Mouse (Mus musculus) hindbrain, embryonic 15.5 days (tissue): Measurements from ENCODE around the gene Tet3. TPM values are rescaled to one million over a fixed set of nuclear protein-coding genes. Genes with fewer than 3 reads are reported as not detected.

ENCODE experiments used
- ATAC-seq: fragments of 200-750 bp; cut with Nextera tagmentation; 2 replicates; pipeline ENCODE4 v1.8.0; 2017; ENCODE audit warnings: low read depth, moderate number of reproducible peaks, moderate TSS enrichment; ENCODE audit not compliant: low FRiP score
- H3K27ac ChIP-seq: fragments of 300-500 bp; sonication (generic); replicated peaks from 2 replicates; pipeline ENCODE4 v1.5.1; 2015; ENCODE audit warnings: mild to moderate bottlenecking, inconsistent platforms
- H3K27me3 ChIP-seq: fragments of 300-500 bp; sonication (generic); 2 replicates; pipeline ENCODE4 v1.6.1; 2015; ENCODE audit warnings: control low read depth, inconsistent platforms
- H3K36me3 ChIP-seq: fragments of 300-500 bp; sonication (generic); 2 replicates; pipeline ENCODE4 v1.6.1; 2015; ENCODE audit warnings: control low read depth, inconsistent platforms
- H3K4me1 ChIP-seq: fragments of 300-500 bp; sonication (generic); replicated peaks from 2 replicates; pipeline ENCODE4 v1.6.1; 2015; ENCODE audit warnings: control low read depth, inconsistent platforms
- H3K4me2 ChIP-seq: fragments of 300-500 bp; sonication (generic); 2 replicates; pipeline ENCODE4 v1.6.1; 2015; ENCODE audit warnings: moderate library complexity, mild to moderate bottlenecking, inconsistent platforms
- H3K4me3 ChIP-seq: fragments of 300-500 bp; sonication (generic); 2 replicates; pipeline ENCODE4 v1.5.1; 2015; ENCODE audit warnings: mild to moderate bottlenecking, inconsistent platforms
- H3K9ac ChIP-seq: fragments of 300-500 bp; sonication (generic); 2 replicates; pipeline ENCODE4 v1.6.1; 2015; ENCODE audit warnings: inconsistent platforms
- H3K9me3 ChIP-seq: fragments of 300-500 bp; sonication (generic); 2 replicates; pipeline ENCODE4 v1.6.1; 2016; ENCODE audit warnings: control low read depth, inconsistent platforms
- WGBS: fragments of 180-500 bp; shearing (Covaris S2); methylation state at CpG from one replicate; pipeline ENCODE4 v1.1.7; 2015; 5-methylcytosine and 5-hydroxymethylcytosine counted together
- polyA plus RNA-seq: library from polyadenylated mRNA; unstranded; fragments of >200 nt; fragmentation: Nextera tagmentation; extraction: Ambion mirVana; gene quantifications from 2 replicates; pipeline ENCODE4 v1.2.1, GENCODE M21; 2015

Tet3 gene
- polyA plus RNA-seq, 1 experiment from 2014 or later: 70.9 TPM

DNA sequence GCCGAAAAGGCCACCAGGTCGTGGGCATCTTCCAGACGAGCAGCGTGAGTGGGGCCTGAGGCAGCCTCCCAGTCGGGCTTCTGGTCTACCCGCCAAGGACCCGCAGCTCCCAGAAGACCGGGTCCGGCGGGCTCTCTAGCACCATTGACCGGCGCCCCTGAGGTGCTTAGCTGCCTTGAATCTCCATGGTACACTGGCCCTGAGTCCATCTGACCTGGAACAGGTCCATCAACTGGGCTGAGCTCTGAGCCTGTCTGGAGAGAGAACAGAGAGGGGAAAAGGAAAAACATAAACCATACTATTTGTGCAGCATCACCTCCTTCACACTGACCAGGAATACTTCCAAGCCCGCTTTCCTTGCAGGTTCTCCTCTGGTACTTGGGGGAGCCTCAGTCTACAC, 54.3 kb downstream of the Tet3 start:
- peaks cover 35% of the 10 kb centered on the region for H3K36me3 ChIP-seq
- no peak overlapping the region for H3K27ac ChIP-seq
- peaks cover 10% of the 10 kb centered on the region for H3K4me1 ChIP-seq
- 96% methylated on average over 13 of the region's 13 CpGs for WGBS
- H3K27me3 ChIP-seq: no peaks in the 10 kb centered on the region
- H3K4me2 ChIP-seq: no peak overlapping the region
- no peak overlapping the region for H3K9ac ChIP-seq
- no peaks in the 10 kb centered on the region for H3K9me3 ChIP-seq
- ATAC-seq: no peak
- H3K4me3 ChIP-seq: no peak overlapping the region

DNA sequence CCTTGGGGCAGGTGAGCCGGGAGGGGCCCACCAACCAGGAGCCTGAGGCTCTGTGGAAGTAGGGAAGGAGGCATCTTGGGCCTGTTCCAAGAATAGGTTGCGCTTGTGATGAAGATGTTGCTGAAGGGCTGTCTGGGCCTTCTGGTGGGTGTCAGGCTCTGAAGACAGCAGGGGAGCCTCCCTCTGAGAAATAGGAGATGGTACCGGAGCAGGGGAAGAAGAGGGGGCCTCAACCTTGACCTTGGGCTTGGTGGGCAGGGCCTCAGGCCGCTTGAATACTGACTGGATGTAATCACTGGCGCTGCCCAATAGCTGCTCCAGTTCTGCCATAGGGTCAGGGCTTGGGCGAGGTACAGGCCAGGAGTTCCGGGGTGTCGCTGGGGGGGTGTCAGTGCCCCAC, 55.4 kb downstream of the Tet3 start:
- H3K4me2 ChIP-seq: no peak overlapping the region
- H3K4me1 ChIP-seq: peaks cover 6% of the 10 kb centered on the region; the same call in 1 of the 2 replicates
- no peak for ATAC-seq
- peaks cover 35% of the 10 kb centered on the region for H3K36me3 ChIP-seq
- no peaks in the 10 kb centered on the region for H3K27me3 ChIP-seq
- H3K9ac ChIP-seq: no peak overlapping the region
- 91% methylated on average over 8 of the region's 8 CpGs for WGBS
- H3K4me3 ChIP-seq: no peak overlapping the region
- no peaks in the 10 kb centered on the region for H3K9me3 ChIP-seq
- H3K27ac ChIP-seq: no peak overlapping the region

DNA sequence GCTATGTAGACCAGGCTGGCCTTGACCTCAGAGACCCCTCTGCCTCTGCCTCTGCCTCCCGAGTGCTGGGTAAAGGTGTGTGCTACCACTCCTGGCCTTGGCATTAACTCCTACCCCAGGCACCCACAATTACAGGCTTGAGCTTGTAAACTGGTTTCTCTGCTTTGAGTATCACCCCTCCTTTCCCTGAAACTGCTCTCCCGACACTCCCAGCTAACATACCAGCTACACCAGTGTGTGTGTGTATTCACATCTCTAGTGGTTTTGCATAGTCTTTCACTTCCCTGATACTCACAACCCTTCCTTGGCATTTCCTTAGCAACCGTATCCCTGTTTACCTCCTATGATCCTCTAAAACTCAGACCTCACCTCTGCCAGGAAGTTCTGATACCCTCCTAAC, 59.1 kb downstream of the Tet3 start:
- 89% methylated on average over 3 of the region's 3 CpGs for WGBS
- Histone ChIP-seq H3K9me3 (no peaks in the 10 kb centered on the region), H3K9ac (no peak overlapping the region), H3K27me3 (no peaks in the 10 kb centered on the region), H3K36me3 (peaks cover 53% of the 10 kb centered on the region), H3K4me3 (no peak overlapping the region), H3K4me2 (no peak overlapping the region), H3K4me1 (peaks cover 6% of the 10 kb centered on the region; the same call in 1 of the 2 replicates), H3K27ac (no peak overlapping the region)
- no peak for ATAC-seq

DNA sequence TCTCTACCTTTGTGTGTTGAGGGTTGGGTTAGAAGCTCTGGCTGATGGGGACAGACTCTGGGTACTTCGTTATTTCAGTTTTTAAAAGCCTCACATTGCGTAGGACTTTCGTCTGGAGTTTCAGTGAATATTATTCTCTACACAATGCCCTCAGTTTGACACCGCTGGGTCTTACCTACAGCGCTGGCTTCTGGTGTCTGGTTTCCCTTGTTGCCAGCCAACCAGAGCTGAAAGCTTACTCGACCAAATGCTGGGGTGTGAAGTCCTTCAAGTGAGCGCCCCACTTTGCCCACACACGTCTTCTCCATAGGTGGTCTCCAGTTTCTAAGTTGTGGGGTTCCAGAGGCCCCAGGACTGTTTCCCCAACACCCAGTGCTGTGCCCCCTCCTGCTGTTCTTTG, 61.2 kb downstream of the Tet3 start:
- Histone ChIP-seq H3K27ac (no peak overlapping the region), H3K4me1 (peaks cover 6% of the 10 kb centered on the region; the same call in 1 of the 2 replicates), H3K9ac (no peak overlapping the region), H3K4me2 (no peak overlapping the region), H3K36me3 (peaks cover 42% of the 10 kb centered on the region), H3K4me3 (no peak overlapping the region), H3K27me3 (no peaks in the 10 kb centered on the region), H3K9me3 (no peaks in the 10 kb centered on the region)
- ATAC-seq: no peak
- 91% methylated on average over 8 of the region's 8 CpGs for WGBS

DNA sequence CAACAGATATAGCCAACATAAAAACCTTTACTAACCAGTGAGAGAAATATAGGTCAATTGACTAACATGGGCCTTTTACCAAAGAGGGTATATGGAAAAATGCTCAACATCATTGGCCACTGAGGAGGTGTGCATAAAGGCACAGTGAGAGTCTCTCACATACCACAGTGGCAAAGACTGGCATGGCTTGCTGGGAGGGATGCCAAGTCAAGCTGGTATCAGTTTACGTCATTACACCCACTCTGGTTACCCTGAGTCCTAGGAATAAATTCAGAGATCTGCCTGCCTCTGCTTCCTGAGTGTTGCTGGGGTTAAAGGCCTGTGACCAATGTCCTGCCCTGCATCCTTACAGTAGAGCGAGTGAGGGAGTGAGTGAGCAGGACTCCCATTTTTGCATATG, 62.2 kb downstream of the Tet3 start:
- Histone ChIP-seq H3K9me3 (no peaks in the 10 kb centered on the region), H3K4me1 (peaks cover 9% of the 10 kb centered on the region; the same call in 1 of the 2 replicates), H3K4me3 (no peak overlapping the region), H3K27ac (no peak overlapping the region), H3K27me3 (no peaks in the 10 kb centered on the region), H3K9ac (no peak overlapping the region), H3K36me3 (peaks cover 37% of the 10 kb centered on the region), H3K4me2 (no peak overlapping the region)
- 94% methylated on average over 2 of the region's 2 CpGs for WGBS
- no peak for ATAC-seq

DNA sequence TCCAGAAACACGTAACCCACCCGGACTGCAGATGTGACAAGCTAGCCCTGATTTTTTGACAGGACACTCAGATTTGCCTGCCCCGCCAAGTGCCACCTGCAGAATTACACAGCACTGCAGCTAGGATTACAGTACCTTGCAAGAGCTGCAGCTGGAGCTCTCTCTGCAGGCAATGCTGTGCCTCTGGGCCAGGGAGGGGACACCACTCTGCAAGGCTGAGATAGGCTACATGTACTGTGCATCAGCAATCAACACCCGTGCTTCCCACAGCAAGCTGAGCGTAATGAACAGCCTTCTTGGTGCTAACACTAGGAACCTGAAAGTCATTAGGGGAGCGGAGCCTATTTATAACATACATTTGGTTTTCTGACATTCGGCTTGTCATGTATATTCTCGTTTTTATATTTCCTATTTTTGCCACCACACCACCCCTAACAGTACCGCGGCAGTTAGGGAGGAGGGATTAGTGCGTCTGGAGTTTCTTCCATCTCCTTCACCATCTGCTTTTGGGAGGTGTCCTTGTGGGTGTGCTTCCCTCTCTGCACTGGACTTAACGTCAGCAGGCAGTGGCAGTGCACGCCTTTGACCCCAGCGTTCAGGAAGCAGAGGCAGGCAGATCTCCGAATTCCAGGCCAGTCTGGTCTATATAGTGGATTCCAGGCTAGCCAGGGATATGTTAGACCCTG, 63.2 kb downstream of the Tet3 start:
- Histone ChIP-seq H3K9ac (no peak overlapping the region), H3K27me3 (no peaks in the 10 kb centered on the region), H3K27ac (no peak overlapping the region), H3K4me3 (no peak overlapping the region), H3K36me3 (peaks cover 33% of the 10 kb centered on the region), H3K4me1 (peaks cover 15% of the 10 kb centered on the region; the same call in 1 of the 2 replicates), H3K4me2 (no peak overlapping the region), H3K9me3 (no peaks in the 10 kb centered on the region)
- ATAC-seq: no peak
- WGBS: 98% methylated on average over 15 of the region's 15 CpGs

DNA sequence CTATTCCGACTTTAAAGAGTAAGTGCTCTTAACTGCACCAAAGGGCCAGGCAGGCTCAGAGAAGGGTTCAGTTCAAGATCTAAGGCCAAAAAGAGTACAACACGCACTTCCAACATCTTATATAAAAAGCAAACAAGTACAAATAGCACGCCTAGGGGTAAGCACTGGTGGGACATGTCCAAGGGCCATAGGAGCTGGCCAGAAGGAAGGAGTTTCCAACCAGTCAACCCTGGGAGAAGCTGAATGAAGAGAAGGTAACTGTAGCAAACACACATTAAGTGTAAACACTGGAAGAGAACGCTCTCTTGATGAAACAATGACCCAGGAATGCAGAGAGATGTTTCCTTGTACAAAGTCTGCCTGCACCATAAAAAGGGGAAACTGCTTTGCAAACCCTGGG, 64.8 kb downstream of the Tet3 start:
- Histone ChIP-seq H3K27me3 (no peaks in the 10 kb centered on the region), H3K9me3 (no peaks in the 10 kb centered on the region), H3K27ac (no peak overlapping the region), H3K9ac (no peak overlapping the region), H3K36me3 (peaks cover 34% of the 10 kb centered on the region), H3K4me2 (no peak overlapping the region), H3K4me3 (no peak overlapping the region), H3K4me1 (peaks cover 10% of the 10 kb centered on the region; the same call in 1 of the 2 replicates)
- ATAC-seq: no peak
- 97% methylated on average over 4 of the region's 4 CpGs for WGBS

DNA sequence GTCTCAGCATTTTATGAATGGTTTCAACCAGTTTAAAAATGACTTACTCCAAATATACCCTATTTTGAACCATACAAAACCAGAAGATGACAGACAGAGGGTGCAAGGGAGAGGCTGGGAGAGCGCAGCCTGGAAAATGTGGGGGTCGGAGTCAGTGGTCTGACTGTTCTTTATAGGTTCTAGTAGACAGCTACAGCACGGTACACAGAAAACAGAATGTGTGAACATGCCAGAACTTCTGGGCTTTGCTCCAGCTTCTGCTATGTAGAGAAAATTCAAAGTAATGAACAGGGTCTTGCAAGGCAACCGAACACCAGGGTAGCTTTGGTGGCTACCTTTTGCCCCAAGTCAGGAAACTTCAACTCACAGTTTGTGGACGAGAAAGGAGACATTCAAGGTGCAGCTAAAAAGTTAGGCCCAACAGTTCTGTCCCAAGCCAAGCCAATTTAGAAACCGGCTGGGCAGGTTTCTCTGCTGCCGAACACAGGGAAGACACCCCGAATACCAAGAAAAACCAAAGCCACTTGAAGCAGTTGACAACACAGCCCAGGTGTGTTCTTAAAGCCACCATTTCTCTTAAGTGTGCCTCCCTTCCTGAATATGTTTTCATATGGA, 66.6 kb downstream of the Tet3 start:
- Histone ChIP-seq H3K36me3 (peaks cover 34% of the 10 kb centered on the region), H3K27ac (no peak overlapping the region), H3K9me3 (no peaks in the 10 kb centered on the region), H3K4me3 (no peak overlapping the region), H3K4me1 (peaks cover 10% of the 10 kb centered on the region; the same call in 1 of the 2 replicates), H3K4me2 (no peak overlapping the region), H3K27me3 (no peaks in the 10 kb centered on the region), H3K9ac (no peak overlapping the region)
- WGBS: 81% methylated on average over 8 of the region's 8 CpGs
- no peak for ATAC-seq

DNA sequence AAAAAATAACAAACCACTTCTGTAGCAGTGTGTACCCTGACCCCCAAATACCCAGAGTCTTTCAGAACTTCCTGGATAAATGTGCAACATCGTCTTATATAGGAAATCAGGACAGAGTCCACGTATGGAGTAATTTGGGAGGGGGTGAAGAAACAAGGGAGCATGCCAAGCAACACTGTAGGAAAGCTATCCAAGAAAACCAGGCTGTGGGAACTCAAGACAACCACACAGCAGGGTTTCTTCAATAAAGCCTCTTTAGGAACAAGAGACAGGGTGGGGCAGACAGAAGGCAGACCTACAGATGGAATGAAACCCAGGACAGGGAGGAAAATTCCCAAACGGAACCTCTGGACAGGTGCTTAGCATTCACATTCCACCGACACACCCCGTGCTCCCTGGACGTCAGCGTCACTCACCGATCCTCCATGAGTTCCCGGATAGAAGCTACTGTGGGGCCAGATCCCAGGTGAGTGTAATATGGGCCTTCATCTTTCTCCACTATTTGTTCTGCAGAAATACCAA, 73.3 kb downstream of the Tet3 start:
- 96% methylated on average over 9 of the region's 9 CpGs for WGBS
- no peaks in the 10 kb centered on the region for H3K4me1 ChIP-seq
- H3K27ac ChIP-seq: no peak overlapping the region
- no peak for ATAC-seq
- no peaks in the 10 kb centered on the region for H3K9me3 ChIP-seq
- H3K27me3 ChIP-seq: no peaks in the 10 kb centered on the region
- H3K4me3 ChIP-seq: no peak overlapping the region
- no peak overlapping the region for H3K9ac ChIP-seq
- H3K36me3 ChIP-seq: peaks cover 34% of the 10 kb centered on the region
- H3K4me2 ChIP-seq: no peak overlapping the region

DNA sequence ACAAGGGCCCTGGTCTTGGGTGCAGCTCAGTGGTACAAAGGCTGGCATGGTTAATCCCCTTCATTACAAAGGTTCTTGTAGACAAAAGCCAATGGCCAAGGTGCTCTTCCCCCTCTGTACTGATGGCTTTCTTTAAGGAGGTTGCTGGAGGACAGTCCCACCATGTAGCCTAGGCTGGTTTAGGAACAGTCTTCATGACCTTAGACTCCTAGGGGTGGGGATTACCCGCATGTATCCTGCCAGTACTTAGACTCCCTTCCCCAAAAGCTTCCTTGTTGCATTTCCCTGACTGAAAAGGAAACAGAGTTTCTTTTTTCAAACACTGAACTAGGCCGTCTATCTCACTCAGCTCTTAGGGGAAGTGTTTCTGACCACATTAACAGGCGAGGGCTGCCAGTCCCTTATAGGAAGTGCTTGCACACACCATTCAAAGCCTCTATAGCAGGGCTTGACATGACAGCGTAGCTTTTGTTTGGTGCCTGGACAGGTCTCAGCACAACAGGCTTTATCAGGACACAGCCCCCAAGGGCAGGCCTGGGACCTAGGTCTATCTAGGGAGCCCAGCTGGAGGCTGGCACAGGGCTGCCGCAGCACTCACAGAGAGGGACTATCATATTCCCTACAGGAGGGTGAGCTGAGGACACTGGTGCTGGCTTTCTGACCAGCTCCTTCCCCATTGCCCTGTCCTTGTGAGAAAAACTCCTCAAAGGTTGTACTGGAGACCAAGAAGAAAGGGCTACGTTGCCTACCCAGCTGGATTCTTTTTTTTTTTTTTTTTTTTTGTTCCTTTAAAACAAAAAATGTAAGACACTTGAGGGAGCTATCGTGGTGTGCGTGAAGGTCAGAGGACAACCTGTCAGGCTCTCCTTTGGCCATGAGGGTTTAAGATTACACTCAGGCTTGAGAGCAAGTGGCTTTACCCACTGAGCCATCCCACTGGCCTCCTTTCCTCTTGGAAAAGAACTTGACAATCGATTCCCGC, 77.1 kb downstream of the Tet3 start:
- Histone ChIP-seq H3K27ac (no peak overlapping the region), H3K4me3 (no peak overlapping the region), H3K9ac (no peak overlapping the region), H3K27me3 (no peaks in the 10 kb centered on the region), H3K4me2 (no peak overlapping the region), H3K36me3 (peaks cover 69% of the 10 kb centered on the region), H3K9me3 (no peaks in the 10 kb centered on the region), H3K4me1 (no peaks in the 10 kb centered on the region)
- ATAC-seq: no peak
- WGBS: 85% methylated on average over 10 of the region's 10 CpGs

DNA sequence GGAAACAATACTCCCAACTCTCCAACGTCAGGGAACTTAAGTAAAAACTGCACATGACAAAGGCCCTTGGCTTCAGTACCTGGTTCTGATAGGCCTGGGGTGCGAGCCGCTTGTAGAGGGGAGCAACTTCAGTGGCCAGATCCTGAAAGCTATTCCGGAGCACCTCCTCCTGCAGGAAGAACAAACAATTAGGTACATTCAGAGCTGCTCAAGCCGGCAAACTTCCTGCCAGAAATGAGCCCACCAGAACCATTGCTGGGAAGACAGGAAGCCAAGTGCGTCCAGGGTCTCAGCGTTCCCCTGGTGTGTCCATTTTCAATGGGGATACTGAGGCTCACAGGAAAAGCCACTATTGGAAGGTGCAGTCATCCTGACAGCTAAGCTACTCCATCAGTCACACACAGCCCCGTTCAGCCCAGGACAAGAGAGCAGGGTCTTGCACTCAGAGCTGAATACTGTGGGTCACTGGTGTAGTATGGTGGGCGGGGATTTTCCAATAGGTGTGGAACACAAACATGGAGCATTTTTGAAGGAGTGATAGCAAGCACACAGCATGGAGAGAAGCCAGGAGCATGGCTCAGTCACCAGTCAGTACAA, 85.1 kb downstream of the Tet3 start:
- Histone ChIP-seq H3K36me3 (peaks cover 94% of the 10 kb centered on the region), H3K4me3 (no peak overlapping the region), H3K9ac (no peak overlapping the region), H3K27me3 (no peaks in the 10 kb centered on the region), H3K4me1 (no peaks in the 10 kb centered on the region), H3K4me2 (no peak overlapping the region), H3K27ac (no peak overlapping the region), H3K9me3 (no peaks in the 10 kb centered on the region)
- ATAC-seq: no peak
- WGBS: 85% methylated on average over 9 of the region's 9 CpGs
